Mouse (Mus musculus): ENCODE results near the gene Lrrfip2.

- TF ChIP-seq POLR2A (IDR thresholded peaks at IDR 0.05; ENCODE audit: low read depth, low read length) (no peak), CTCF (IDR thresholded peaks at IDR 0.05; ENCODE audit: extremely low read depth, insufficient read depth, insufficient read length, insufficient replicate concordance) (no peak)
These were observed 143.1 kb downstream of the Lrrfip2 start for GRCm38 (mm10) chr9:111260360-111260985.

Data from spleen, adult 2 months (tissue).